Mouse (Mus musculus) c-Kit-positive CD71-positive TER-119-positive erythroid progenitor cells, embryonic 14.5 days (primary cell): ENCODE results near the gene Ttll12.

Experiments
- DNase-seq: peaks from one replicate; pipeline ENCODE4 v3.0.0-alpha.2; 2013; ENCODE audit warnings: low spot score

Ttll12 gene

GRCm38 (mm10) chr15:83594513-83595363, at the start of gene Ttll12:
TSS of gene Ttll12 (minus strand) at chr15:83595157.
- peak; percentile 98 for DNase-seq

DNA sequence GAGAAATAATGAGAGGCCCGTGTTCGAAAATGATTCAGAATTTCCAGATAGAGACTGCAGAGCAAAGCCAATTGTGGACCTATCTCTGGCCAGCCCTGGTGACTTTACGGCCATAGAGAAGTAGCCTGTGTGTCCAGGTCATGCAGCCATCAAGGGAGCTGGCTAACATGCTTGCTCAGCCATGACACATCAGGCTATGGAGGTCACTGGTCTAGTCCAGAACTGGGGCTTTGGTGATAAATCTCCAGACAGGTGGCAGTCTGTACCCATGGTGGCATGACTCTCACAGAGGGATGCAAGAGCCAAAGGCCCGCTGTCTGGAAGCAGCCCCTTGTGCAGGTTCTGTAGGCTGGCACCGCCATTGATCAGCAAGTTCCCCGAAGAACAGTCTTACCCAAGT, 47.6 kb upstream of the Ttll12 start:
- DNase-seq: no peak

DNA sequence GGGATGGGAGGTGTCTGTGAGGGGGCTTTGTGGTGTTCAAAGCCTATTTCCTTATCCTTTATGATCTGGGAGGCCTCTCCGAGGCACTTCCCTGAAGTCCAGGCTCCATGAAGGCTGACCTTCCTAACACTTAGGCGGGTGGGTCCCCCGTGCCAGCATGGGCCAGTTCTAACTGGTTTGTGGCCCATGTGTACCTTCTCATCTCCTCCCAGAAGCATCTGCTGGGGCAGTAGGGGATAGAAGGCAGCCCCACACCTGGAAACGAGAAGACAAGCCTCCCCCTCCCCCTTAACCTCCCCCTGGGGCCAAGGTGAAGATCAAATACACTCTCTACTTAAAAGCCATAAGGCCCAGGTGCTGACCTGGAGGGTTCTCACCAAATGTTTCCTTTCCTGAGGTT, 45.3 kb upstream of the Ttll12 start:
- DNase-seq: no peak

DNA sequence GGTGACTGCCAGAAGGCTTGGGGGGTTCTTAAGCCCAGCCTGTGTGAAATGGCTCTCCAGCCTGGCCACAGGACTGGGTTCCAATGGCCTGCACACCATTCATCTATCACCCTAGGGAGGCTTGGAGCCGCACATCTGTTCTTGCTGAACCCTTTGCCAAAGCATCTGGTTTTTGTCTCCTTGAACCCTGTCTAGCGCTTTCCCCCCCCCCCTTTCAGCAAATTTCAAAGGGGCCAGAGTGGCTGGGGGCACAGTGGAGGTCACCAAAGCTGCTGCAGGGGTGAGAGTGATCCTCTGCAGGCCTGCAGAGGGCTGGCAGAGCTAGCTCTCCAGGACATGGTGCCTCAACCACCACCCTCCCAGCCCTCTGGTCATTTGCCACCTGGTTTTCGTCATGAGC, 44.2 kb upstream of the Ttll12 start:
- DNase-seq: no peak

- no peak for DNase-seq
Measured at GRCm38 (mm10) chr15:83638196-83638899, 43.4 kb upstream of the Ttll12 start.

- no peak for DNase-seq
Measured at GRCm38 (mm10) chr15:83636759-83637158, 41.8 kb upstream of the Ttll12 start.

GRCm38 (mm10) chr15:83635251-83635650, 40.3 kb upstream of the Ttll12 start:
- no peak for DNase-seq

GRCm38 (mm10) chr15:83634076-83634475, 39.1 kb upstream of the Ttll12 start:
- DNase-seq: no peak

- DNase-seq: no peak
Measured at GRCm38 (mm10) chr15:83631071-83631470, 36.1 kb upstream of the Ttll12 start.

DNA sequence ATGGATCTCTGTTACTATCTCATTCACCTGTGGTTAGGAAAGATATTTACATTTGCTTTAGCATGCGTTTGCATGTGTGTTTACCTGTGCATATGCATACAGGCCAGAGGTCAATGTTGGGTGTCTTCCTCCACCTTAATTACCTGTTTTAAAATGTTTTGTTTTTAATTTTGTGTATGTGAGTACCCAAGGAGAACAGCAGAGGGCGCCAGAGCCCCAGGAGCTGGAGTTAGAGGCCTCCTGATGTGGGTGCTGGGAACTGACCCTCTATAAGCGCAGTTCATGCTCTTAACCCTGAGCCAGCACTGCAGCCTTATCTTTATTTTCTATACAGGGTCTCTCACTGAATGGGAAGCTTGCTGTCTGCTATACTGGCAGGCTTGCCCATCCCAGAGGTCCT, 34.8 kb upstream of the Ttll12 start:
- DNase-seq: no peak

GRCm38 (mm10) chr15:83626142-83626645, 31.2 kb upstream of the Ttll12 start:
- no peak for DNase-seq

- DNase-seq: no peak
Measured at GRCm38 (mm10) chr15:83615245-83615644, 20.3 kb upstream of the Ttll12 start.

- peak; percentile 83 for DNase-seq
Measured at GRCm38 (mm10) chr15:83607115-83607802, 12.3 kb upstream of the Ttll12 start.

DNA sequence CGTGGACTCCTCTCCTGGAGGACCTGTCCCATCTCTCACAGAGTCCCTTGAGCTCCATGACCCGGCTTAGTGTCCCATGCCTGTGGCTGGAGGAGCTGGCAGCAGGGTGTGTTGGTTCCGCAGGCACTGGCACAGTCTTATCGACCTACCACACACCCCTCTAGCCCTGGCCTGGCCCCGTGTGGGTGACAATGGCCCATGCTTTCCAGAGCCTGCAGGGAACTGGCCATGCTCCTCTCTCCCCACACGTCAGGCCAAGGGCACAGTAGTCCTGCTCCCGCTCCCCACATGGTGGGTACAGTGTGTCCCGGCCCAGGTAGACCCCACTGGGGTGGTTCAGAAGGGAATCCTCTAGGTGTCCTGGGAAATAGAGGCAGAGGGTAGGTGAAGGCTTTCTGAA, 11.7 kb upstream of the Ttll12 start:
- DNase-seq: peak; percentile 56

DNA sequence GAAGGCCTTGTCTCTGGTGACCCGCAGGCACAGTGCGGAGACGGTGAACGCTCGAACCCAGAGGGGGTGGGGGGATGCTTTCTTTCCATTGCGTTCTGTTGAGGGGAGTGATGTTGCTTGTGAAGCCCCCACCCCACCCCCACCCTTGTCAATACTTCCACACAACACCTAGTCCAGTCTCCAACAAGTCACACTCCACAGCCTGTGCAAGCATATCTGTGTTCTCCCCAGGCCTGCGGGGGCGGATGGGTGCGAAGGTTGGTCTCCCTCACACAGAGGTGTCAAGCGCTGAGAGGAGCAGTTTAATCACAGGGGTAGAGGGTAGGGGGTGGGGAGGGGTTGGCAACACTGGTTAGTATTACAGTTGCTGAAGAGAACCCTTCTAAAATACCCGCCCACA, 11.3 kb upstream of the Ttll12 start:
- no peak for DNase-seq

DNA sequence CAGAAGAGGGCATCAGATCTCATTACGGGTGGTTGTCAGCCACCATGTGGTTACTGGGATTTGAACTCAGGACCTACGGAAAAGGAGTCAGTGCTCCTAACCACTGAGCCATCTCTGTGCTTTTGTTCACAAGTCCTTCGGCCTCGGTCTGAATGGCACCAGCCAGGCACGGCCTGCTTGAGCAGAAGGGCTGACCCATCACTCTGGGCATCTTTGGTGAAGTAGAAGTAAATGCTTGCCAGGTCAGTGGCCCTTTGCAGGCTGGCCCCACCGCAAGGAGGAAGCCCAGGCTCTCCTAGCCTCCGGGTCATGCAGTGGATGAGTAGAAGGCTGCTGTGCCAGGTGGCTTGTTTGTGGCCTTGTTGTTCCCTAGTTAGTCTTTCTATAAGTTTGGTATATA, 8.5 kb upstream of the Ttll12 start:
- DNase-seq: no peak

DNA sequence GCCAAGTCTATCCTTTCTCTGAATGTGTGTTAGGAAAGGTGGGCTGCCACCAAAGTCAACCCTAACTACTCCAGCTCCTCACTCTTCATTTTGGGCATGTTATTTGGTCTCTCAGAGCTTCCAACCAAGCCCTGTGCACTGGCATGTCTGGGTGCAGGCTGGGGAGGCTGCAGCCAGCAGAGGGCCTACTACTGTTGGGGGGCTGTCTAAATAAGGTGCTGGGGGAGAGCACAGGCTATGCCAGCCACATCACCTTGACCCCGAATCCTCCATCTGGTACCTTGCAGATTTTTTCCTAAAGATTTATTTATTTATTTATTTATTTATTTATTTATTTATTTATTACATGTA, 8.1 kb upstream of the Ttll12 start:
- DNase-seq: no peak

- DNase-seq: no peak
Measured at GRCm38 (mm10) chr15:83602372-83603045, 7.6 kb upstream of the Ttll12 start.

DNA sequence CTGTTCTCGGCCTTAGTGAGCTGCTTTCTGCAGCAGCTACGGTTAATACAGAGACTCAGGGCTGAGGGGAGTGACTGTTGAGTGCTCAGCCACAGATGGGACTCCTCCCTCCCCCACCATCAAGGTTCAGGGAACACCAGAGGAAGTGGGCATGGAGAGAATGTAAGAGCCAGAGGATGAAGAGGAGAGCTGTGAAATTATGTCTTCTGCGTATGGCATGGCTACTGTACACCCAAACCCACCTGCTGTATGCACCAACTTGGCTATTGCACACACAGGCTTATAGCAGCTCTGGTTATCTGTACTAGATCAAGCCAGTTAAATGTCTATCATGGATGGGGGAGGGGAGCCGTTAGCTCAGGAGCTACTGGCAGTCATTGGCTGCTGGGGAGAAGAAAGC, 6.2 kb upstream of the Ttll12 start:
- DNase-seq: no peak

- DNase-seq: no peak
Measured at GRCm38 (mm10) chr15:83596833-83597232, 1.9 kb upstream of the Ttll12 start.

DNA sequence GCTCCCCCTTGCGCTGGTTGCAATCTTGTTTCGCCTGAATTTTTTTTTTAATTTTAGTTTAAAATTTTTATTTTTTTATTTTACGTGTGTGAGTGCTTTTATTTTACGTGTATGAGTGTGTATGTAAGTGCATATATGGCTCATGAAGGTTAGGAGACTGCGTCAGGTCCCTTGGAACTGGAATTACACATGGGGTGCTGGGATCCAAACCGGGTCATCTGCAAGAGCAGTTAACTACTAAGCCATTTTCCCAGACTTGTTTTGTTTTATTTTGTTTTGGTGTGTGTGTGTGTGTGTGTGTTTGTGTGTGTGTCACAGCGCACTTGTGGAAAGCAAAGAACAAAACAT, 381 bp upstream of the Ttll12 start:
- DNase-seq: no peak
